Mouse (Mus musculus) brain, embryonic 14.5 days (tissue): ENCODE measurements around the gene Rpl23a.

Experiments used
- CTCF ChIP-seq: fragments of 200-500 bp; IDR thresholded peaks from 2 replicates; pipeline ENCODE4 v1.5.1; 2012; ENCODE audit warnings: inconsistent platforms, mild to moderate bottlenecking, moderate library complexity, borderline replicate concordance; ENCODE audit not compliant: insufficient read depth, insufficient read length; ENCODE audit errors: extremely low read depth
- POLR2A ChIP-seq: fragments of 200-500 bp; IDR thresholded peaks from 2 replicates; pipeline ENCODE4 v1.6.1; 2012; ENCODE audit warnings: mild to moderate bottlenecking, inconsistent platforms, borderline replicate concordance; ENCODE audit not compliant: poor library complexity, insufficient read depth, insufficient read length, severe bottlenecking; ENCODE audit errors: extremely low read depth

DNA sequence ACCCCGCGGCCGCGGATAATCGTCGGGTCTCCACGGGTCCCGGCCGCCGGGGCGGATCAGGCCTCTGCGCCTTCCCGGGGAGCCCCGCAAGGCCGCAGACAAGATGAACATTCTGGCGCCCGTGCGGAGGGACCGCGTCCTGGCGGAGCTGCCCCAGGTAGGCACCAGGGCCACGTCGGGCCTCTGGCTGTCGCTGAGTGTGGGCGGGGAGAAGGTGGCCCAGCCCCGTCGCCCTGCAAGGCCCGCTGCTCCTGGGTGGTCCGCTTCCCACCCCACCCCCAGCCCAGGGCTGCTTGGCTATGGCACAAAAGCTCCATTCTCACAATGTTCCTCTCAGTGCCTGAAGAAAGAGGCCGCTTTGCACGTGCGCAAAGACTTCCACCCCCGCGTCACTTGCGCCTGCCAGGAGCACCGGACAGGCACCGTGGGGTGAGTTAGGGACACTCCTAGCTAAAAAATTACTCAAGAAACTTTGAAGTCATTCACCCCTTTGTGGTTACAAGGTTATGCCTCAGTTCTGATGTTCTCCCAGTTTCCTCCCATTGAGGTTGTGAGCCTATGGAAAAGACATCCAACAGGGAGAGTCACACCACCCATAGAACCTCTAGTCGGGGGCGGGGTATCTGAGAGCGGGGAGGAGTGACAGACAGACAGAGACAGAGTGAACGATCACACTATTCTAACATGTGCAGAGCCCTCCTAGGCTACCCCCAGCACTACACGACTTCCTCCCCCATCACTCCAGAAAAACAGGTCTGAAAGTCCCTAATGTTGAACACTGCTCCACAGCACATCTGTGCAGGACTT lies 6.1 kb upstream of the Rpl23a start:
- TF ChIP-seq POLR2A (peak; percentile 77), CTCF (no peak)
